8 mouse cellular contexts compared by ENCODE assay signal in the genomic region with DNA sequence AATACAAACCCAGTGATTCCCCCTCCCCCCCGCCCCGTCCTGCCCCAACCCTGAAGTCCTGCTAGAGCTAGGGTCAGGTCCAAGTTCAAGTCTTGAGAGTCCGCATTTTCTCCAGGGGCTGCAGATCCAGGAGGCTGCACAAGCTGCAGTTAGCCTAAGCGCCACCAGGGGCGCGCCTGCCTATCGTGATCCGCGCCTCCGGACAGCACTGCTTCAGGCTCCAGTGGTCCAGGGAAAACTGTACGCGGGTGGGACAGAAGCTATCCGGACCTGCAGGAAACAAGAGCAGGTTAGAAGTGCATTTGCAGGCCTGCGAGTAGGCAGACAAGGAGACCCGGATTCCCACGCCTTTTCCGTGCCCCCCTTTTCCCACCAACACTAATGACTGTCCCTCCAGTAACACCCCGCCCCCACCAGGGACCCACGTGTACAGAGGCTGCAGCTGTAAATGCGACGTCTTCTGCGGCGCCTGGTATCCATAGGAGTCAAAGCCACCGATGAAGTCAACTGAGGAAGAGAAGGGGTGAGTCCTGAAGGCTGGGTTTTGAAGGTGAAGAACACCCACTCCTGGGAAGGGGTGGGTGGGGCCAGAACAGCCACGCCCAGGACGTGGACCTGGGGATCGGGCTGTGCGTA. TPM values are rescaled to one million over a fixed set of nuclear protein-coding genes. Genes with fewer than 3 reads are reported as not detected.
A peak's percentile ranks its signal among the peaks of the same experiment; 100 is the strongest.
DNase-seq lines count a peak whose midpoint lies in the region; ATAC-seq lines count a peak whose summit lies in the region.

No protein-coding gene starts in this region.

- H3K4me3 ChIP-seq in forebrain, embryonic 15.5 days, result no peak overlapping the region
- peak overlapping the region; percentile 17; the same call in 1 of the 2 replicates for H3K4me3 ChIP-seq in lung, embryonic 15.5 days

- peak; percentile 79 for DNase-seq in ES-CJ7 (ENCODE audit: low read depth, low spot score)
- DNase-seq in cerebellum, adult 18-20 months, result peak; percentile 80 to 87
- DNase-seq in heart, postnatal 14 days, result peak; percentile 79 to 89
- DNase-seq in layer of hippocampus, adult 18-20 months (ENCODE audit: low spot score in 2 of 2), result peak; percentile 56 to 81
- peak; percentile 33 for DNase-seq in ovary, adult 18-20 months (ENCODE audit: low spot score)
- DNase-seq in thymus, postnatal 14 days, result peak; percentile 71

- H3K27ac ChIP-seq in forebrain, embryonic 15.5 days (replicated peaks), result no peak overlapping the region
- no peak overlapping the region for H3K27ac ChIP-seq in lung, embryonic 15.5 days

- no peak overlapping the region for H3K9ac ChIP-seq in forebrain, embryonic 15.5 days (replicated peaks)
- no peak overlapping the region for H3K9ac ChIP-seq in lung, embryonic 15.5 days

- intact Hi-C loops in heart, postnatal 14 days (cut with DNase I), result no loop called here

- 0 out of 2 replicates have a peak overlapping the region, but pooled peaks have one; percentile 4 for H3K4me2 ChIP-seq in forebrain, embryonic 15.5 days (replicated peaks)
- peak overlapping the region; percentile 60 for H3K4me2 ChIP-seq in lung, embryonic 15.5 days

- H3K9me3 ChIP-seq in forebrain, embryonic 15.5 days, result no peaks in the 10 kb centered on the region
- no peaks in the 10 kb centered on the region for H3K9me3 ChIP-seq in lung, embryonic 15.5 days

- no peaks in the 10 kb centered on the region for H3K27me3 ChIP-seq in forebrain, embryonic 15.5 days
- H3K27me3 ChIP-seq in lung, embryonic 15.5 days, result no peaks in the 10 kb centered on the region

- peaks cover 27% of the 10 kb centered on the region for H3K36me3 ChIP-seq in forebrain, embryonic 15.5 days
- H3K36me3 ChIP-seq in lung, embryonic 15.5 days, result no peaks in the 10 kb centered on the region

- peaks cover 3% of the 10 kb centered on the region; the same call in 1 of the 2 replicates for H3K4me1 ChIP-seq in forebrain, embryonic 15.5 days
- H3K4me1 ChIP-seq in lung, embryonic 15.5 days, result peaks cover 6% of the 10 kb centered on the region

- WGBS in forebrain, embryonic 15.5 days, result 25% methylated on average over 28 of the region's 28 CpGs
- 19% methylated on average over 28 of the region's 28 CpGs for WGBS in lung, embryonic 15.5 days

- ATAC-seq in forebrain, embryonic 15.5 days (replicated peaks), result peak; percentile 59; the same call in 1 of the 2 replicates
- peak; percentile 46; the same call in 1 of the 2 replicates for ATAC-seq in lung, embryonic 15.5 days (ENCODE audit: borderline replicate concordance, extremely low read depth, low FRiP score, low TSS enrichment)

RNA-seq across cellular contexts. Expression of a gene that starts 42.2 kb away (rescaled TPM):
- polyA plus RNA-seq in forebrain, embryonic 15.5 days (2015; fragmentation: Nextera tagmentation; extraction: Ambion mirVana), result 9.3 TPM in 2 replicates
- 1 to 10 TPM; 3.7 to 5.8 TPM for total RNA-seq in heart, postnatal 14 days (2021)
- total RNA-seq in layer of hippocampus, adult 18-20 months (2021), result 10 to 100 TPM; 35.5 to 37.1 TPM
- polyA plus RNA-seq in lung, embryonic 15.5 days (2015; fragmentation: Nextera tagmentation; extraction: Ambion mirVana), result 0.74 and 1.3 TPM in 2 replicates

Comparison
In these comparisons a context has a peak if more than half of its experiments do, and no peak if none do; other contexts are left out.
1. DNase-seq: peak in every context shown above with its lines; median percentile 84 in heart, postnatal 14 days; 84 in cerebellum, adult 18-20 months; 79 in ES-CJ7; 71 in thymus, postnatal 14 days; 68 in layer of hippocampus, adult 18-20 months; 33 in ovary, adult 18-20 months.
2. RNA of a gene that starts 42.2 kb away (total RNA-seq): 35.5 to 37.1 TPM in layer of hippocampus, adult 18-20 months; 3.7 to 5.8 TPM in heart, postnatal 14 days; every median in the first group is over 4 times any median in the second.